Mouse (Mus musculus) kidney, postnatal 25 days (tissue): ENCODE data around the gene C1ql2.

Source experiments
- DNase-seq, 2 experiments: peaks; one replicate each; pipeline ENCODE4 v3.0.0; 2021; ENCODE audit warnings: mixed read lengths in 2 of 2

Gene C1ql2

DNA sequence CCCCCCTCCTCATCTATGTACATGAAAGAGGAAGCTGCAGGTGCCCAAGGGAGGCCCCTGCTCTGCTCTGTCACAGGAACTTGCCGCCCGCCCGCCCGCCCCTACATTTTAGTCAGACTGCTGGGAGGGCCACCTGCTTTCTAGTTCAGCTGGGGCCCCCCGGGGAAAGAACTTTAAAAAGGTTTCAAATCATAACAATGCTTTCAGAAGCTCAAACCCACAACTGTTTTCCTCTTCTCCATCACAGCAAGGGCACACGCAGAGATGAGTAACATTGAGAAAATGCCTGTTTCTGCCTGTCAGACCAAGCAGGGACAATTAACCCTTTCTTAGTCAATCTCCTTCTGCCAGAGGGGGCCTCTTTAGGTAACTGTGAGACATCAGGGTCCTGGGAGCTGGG lies 49.4 kb downstream of the C1ql2 start:
- DNase-seq, result no peak

DNA sequence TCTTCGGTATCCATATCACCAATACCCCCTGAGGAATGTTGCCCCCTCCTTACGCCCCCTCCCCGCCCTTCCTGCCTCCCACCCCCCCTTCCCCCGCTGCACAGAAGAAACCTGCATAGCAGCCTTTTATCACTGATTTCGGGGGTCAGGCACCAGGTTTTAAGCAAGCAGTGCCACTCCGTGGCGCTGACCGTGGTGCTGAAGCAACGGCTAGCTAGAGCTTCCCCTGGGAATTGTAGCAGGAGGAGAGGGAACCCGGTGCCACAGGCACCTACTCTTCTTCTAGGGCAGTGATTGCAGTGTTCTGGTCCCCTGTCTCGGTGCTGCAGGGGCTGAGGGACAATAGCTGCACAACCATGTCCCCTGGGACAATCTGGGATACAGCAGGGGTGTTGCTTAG lies 50.0 kb downstream of the C1ql2 start:
- peak; percentile 53 to 70 for DNase-seq
